Mouse (Mus musculus) testis, adult 10 weeks (tissue): ENCODE measurements around the gene Gnb5. TPM values are rescaled to one million over a fixed set of nuclear protein-coding genes. Genes with fewer than 3 reads are reported as not detected.

Experiments used
- polyA plus RNA-seq: library from polyadenylated mRNA; stranded (reverse); fragments of 350-450 nt; fragmentation: Illumina TruSeq; extraction: RNeasy Lipid Tissue Mini Kit (QIAGEN cat#74804); gene quantifications from one replicate; pipeline ENCODE4 v1.2.3, GENCODE M21; 2014; ENCODE audit warnings: low read depth, low replicate concordance

Gnb5 gene
- polyA plus RNA-seq = 2.8 TPM

DNA sequence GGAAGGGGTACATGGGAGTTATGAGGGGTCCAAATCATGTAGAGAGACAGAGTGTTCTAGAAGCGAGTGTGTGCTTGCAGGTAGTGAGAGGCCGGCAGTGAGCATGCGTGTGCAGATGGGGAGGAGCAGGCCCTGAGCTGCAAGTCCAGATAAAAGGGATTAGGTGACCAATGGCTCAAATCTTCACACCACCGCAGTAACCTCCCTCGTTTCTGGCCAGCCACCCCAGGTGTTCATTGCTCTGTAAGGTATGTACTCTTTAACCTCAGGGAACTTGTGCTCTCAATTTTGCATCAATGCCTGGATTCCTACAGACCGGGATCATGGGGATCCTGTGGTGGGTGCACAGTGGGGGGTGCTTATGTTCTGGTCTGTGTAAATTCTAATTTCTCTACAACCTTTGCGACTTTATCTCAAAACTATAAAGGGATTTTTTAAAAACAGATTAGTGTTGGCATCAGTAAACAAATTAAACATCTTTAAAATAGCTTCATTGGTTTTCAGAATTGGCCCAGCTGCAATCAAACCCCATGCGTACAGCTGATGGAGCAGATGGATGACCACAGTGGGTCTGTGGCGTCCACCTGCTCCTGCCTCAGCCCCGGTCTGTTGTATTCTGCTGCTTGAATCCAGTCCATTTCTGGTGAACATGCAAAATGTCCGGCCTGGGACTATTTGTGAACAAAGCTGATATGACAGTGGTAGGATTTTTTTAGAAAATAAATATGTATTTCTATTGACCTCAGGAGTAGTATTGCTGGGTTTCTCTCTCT, at the start of gene Gnb5:
Gene Gnb5 (plus strand): TSS at position 163 of the 773 bp plus-strand sequence.

GRCm38 (mm10) chr9:75347458-75347857, 41.4 kb downstream of the Gnb5 start, which contains the start of gene Bcl2l10:
Gene Bcl2l10 (plus strand): TSS chr9:75347758.

Other genes starting within 250 kb of the Gnb5 start
- gene Myo5a, start 235.3 kb upstream of the Gnb5 start, polyA plus RNA-seq = 25.7 TPM
- gene Myo5c, start 74.3 kb upstream of the Gnb5 start, polyA plus RNA-seq = 0.77 TPM
- gene Bcl2l10, start 41.5 kb downstream of the Gnb5 start, polyA plus RNA-seq = not detected
- gene Mapk6, start 103.7 kb downstream of the Gnb5 start, polyA plus RNA-seq = 292 TPM
- 50.3 TPM for gene Leo1, start 135.2 kb downstream of the Gnb5 start, polyA plus RNA-seq